8 mouse cellular contexts compared by ENCODE assay signal in the genomic region with DNA sequence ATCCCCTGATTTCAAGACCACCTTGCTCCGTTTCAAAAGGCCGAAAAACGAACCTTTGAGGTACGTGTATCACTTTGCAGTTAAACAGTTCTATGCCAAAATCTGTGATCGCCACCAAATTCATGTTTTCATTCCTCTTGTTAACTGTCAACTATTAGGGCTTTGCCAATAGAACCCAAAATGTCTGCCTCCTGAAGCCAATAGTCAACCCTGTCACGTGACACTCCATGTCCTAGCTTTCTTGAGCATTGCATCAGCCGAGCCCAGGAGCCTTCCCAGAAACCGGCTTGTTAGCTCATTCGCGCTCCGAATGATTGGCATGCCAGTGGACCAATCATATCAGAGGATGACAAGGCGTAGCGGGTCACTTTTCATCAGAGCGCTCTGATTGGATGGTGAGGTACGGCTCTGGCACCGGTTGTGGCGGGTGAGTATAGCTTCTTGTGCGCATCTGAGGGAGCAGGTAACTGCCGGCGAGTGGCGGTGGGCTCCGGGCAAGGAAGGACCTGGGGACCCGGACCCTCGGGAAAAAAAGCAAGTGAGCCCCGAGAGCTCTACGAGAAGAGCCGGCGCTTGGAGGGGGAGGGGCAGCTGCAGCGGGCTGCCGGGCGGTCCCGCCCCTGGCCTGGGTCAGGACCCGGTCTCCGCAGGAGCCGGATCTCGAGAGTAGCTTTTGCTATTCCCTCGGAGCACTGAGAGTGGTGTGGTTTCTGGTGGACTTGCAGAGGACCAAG. TPM values are rescaled to one million over a fixed set of nuclear protein-coding genes. Genes with fewer than 3 reads are reported as not detected.
DNase-seq lines count a peak whose midpoint lies in the region; ATAC-seq lines count a peak whose summit lies in the region.

No protein-coding gene starts in this region.

- H3K27ac ChIP-seq in forebrain, embryonic 14.5 days (ENCODE audit: low read depth, low read length), result peak overlapping the region; percentile 74; the same call in 1 of the 2 replicates
- H3K27ac ChIP-seq in neural tube, embryonic 15.5 days (replicated peaks), result peak overlapping the region; percentile 85

- peak; percentile 100 for DNase-seq in ES-CJ7 (ENCODE audit: low read depth, low spot score)
- DNase-seq in cerebellum, adult 11 months, result peak; percentile 98
- peak; percentile 100 for DNase-seq in forebrain, embryonic 14.5 days (ENCODE audit: low spot score)
- DNase-seq in heart, postnatal 14 days, result peak; percentile 94 to 97
- peak; percentile 99 for DNase-seq in layer of hippocampus, adult 11-12 months (ENCODE audit: low spot score)
- DNase-seq in lung, adult 18-20 months, result peak; percentile 99 to 100
- DNase-seq in testis, postnatal 14 days (ENCODE audit: low spot score), result peak; percentile 100

- peak overlapping the region; percentile 69 for H3K9ac ChIP-seq in forebrain, embryonic 14.5 days (ENCODE audit: low read length)
- peak overlapping the region; percentile 76 for H3K9ac ChIP-seq in neural tube, embryonic 15.5 days (replicated peaks)

- WGBS in forebrain, embryonic 14.5 days, result 6% methylated on average over 37 of the region's 37 CpGs
- 5% methylated on average over 37 of the region's 37 CpGs for WGBS in neural tube, embryonic 15.5 days

- peak overlapping the region; percentile 60 for H3K4me3 ChIP-seq in forebrain, embryonic 14.5 days (ENCODE audit: low read depth, low read length)
- H3K4me3 ChIP-seq in neural tube, embryonic 15.5 days (replicated peaks), result peak overlapping the region; percentile 73

- H3K36me3 ChIP-seq in forebrain, embryonic 14.5 days (ENCODE audit: control insufficient read depth, insufficient read depth, low read length), result peaks cover 22% of the 10 kb centered on the region
- H3K36me3 ChIP-seq in neural tube, embryonic 15.5 days, result peaks cover 19% of the 10 kb centered on the region

- H3K27me3 ChIP-seq in forebrain, embryonic 14.5 days (replicated peaks; ENCODE audit: control insufficient read depth, insufficient read depth, low read length), result no peaks in the 10 kb centered on the region
- peaks cover 10% of the 10 kb centered on the region; the same call in 1 of the 2 replicates for H3K27me3 ChIP-seq in neural tube, embryonic 15.5 days (replicated peaks)

- ATAC-seq in forebrain, embryonic 14.5 days, result peak; percentile 100
- ATAC-seq in neural tube, embryonic 15.5 days (ENCODE audit: low FRiP score), result peak; percentile 99

- peaks cover 14% of the 10 kb centered on the region for H3K4me1 ChIP-seq in forebrain, embryonic 14.5 days (ENCODE audit: control insufficient read depth, insufficient read depth, low read length)
- peaks cover 25% of the 10 kb centered on the region for H3K4me1 ChIP-seq in neural tube, embryonic 15.5 days

- H3K4me2 ChIP-seq in forebrain, embryonic 14.5 days (ENCODE audit: low read length), result peak overlapping the region; percentile 55
- H3K4me2 ChIP-seq in neural tube, embryonic 15.5 days, result peak overlapping the region; percentile 66

- no peaks in the 10 kb centered on the region for H3K9me3 ChIP-seq in forebrain, embryonic 14.5 days (replicated peaks; ENCODE audit: control insufficient read depth, low read length)
- no peaks in the 10 kb centered on the region for H3K9me3 ChIP-seq in neural tube, embryonic 15.5 days (replicated peaks)

- intact Hi-C loops in heart, postnatal 14 days (cut with DNase I), result no loop called here

RNA-seq across cellular contexts. Expression of a gene that starts 0.7 kb away (rescaled TPM):
- polyA plus RNA-seq in forebrain, embryonic 14.5 days (2014; fragmentation: Nextera tagmentation; extraction: Ambion mirVana), result 61.8 and 64.7 TPM in 2 replicates
- total RNA-seq in heart, postnatal 14 days (2021), result 10 to 100 TPM; 31.8 to 32.9 TPM
- 79.6 and 91.0 TPM in 2 replicates for polyA plus RNA-seq in neural tube, embryonic 15.5 days (2015; fragmentation: Nextera tagmentation; extraction: Ambion mirVana)

RNA-seq across cellular contexts. Expression of a gene that starts 2.1 kb away (rescaled TPM):
- 7.0 and 7.2 TPM in 2 replicates for polyA plus RNA-seq in forebrain, embryonic 14.5 days (2014; fragmentation: Nextera tagmentation; extraction: Ambion mirVana)
- 10 to 100 TPM; 10.6 to 11.7 TPM for total RNA-seq in heart, postnatal 14 days (2021)
- polyA plus RNA-seq in neural tube, embryonic 15.5 days (2015; fragmentation: Nextera tagmentation; extraction: Ambion mirVana), result 6.0 and 6.1 TPM in 2 replicates

RNA-seq across cellular contexts. Expression of a gene that starts 22.5 kb away (rescaled TPM):
- polyA plus RNA-seq in forebrain, embryonic 14.5 days (2014; fragmentation: Nextera tagmentation; extraction: Ambion mirVana), result not detected in 2 replicates
- total RNA-seq in heart, postnatal 14 days (2021), result not detected
- not detected in 2 replicates for polyA plus RNA-seq in neural tube, embryonic 15.5 days (2015; fragmentation: Nextera tagmentation; extraction: Ambion mirVana)

RNA-seq across cellular contexts. Expression of a gene that starts 36.0 kb away (rescaled TPM):
- polyA plus RNA-seq in forebrain, embryonic 14.5 days (2014; fragmentation: Nextera tagmentation; extraction: Ambion mirVana), result 15.8 and 16.7 TPM in 2 replicates
- total RNA-seq in heart, postnatal 14 days (2021), result 10 to 100 TPM; 33.5 to 34.6 TPM
- polyA plus RNA-seq in neural tube, embryonic 15.5 days (2015; fragmentation: Nextera tagmentation; extraction: Ambion mirVana), result 9.8 and 11.6 TPM in 2 replicates

RNA-seq across cellular contexts. Expression of a gene that starts 58.6 kb away (rescaled TPM):
- 0.42 and 0.61 TPM in 2 replicates for polyA plus RNA-seq in forebrain, embryonic 14.5 days (2014; fragmentation: Nextera tagmentation; extraction: Ambion mirVana)
- under 1 TPM; 0.41 to 0.76 TPM for total RNA-seq in heart, postnatal 14 days (2021)
- 0.31 and 0.65 TPM in 2 replicates for polyA plus RNA-seq in neural tube, embryonic 15.5 days (2015; fragmentation: Nextera tagmentation; extraction: Ambion mirVana)

Comparison
In these comparisons a context has a peak if more than half of its experiments do, and no peak if none do; other contexts are left out.
1. Peak in every context shown above with its lines: DNase-seq, ATAC-seq, H3K4me3 ChIP-seq and H3K27ac ChIP-seq.